Mouse (Mus musculus): ENCODE measurements around the gene Tceanc2. TPM values are rescaled to one million over a fixed set of nuclear protein-coding genes. Genes with fewer than 3 reads are reported as not detected.

Gene Tceanc2
- 1.5 and 1.9 TPM in 2 replicates for total RNA-seq (2012; rRNA removed)
- polyA plus RNA-seq (2012; ENCODE audit: insufficient read depth in 1 of 2, insufficient read length in 2 of 2, low read depth in 1 of 2, low replicate concordance in 2 of 2, missing spikeins in 1 of 2): 1 to 10 TPM in 1 of 2 experiments, not detected in 1; 9.4 TPM

GRCm38 (mm10) chr4:107178830-107179490, at the start of gene Tceanc2:
Tceanc2 (minus strand) TSS chr4:107179116.
- Histone ChIP-seq H3K4me1 (ENCODE audit: control insufficient read depth in 1 of 2, insufficient read depth in 2 of 2, low read length in 2 of 2) (peaks cover 11 to 12% of the 10 kb centered on the region in 2 experiments), H3K79me2 (ENCODE audit: control insufficient read depth, insufficient read depth, low read length, poor library complexity) (peaks cover 48% of the 10 kb centered on the region), H3K4me3 (ENCODE audit: control insufficient read depth in 1 of 2, insufficient read depth in 1 of 2, low read depth in 2 of 2, low read length in 2 of 2) (peak within 1 kb of the TSS; percentile 73 to 91), H3K27ac (ENCODE audit: control insufficient read depth, low read depth, low read length) (peak within 1 kb of the TSS; percentile 89), H3K9me3 (replicated peaks; ENCODE audit: insufficient read depth, low read length) (no peaks in the 10 kb centered on the region), H3K36me3 (ENCODE audit: control insufficient read depth in 1 of 2, insufficient read depth in 2 of 2, low read length in 2 of 2) (peaks cover 2 to 32% of the 10 kb centered on the region in 2 experiments), H3K9ac (ENCODE audit: control insufficient read depth, low read depth, low read length, poor library complexity, severe bottlenecking) (peak within 1 kb of the TSS; percentile 88), H3K27me3 (ENCODE audit: control insufficient read depth in 1 of 2, insufficient read depth in 2 of 2, low read length in 2 of 2) (no peaks in the 10 kb centered on the region)
- peak; percentile 87 for DNase-seq (ENCODE audit: low read depth, low spot score)
- no peak for TF ChIP-seq JUND (IDR thresholded peaks at IDR 0.05; ENCODE audit: low read depth, low read length)
- no peak for TF ChIP-seq RAD21 (IDR thresholded peaks at IDR 0.05; ENCODE audit: low read depth, low read length)
- TF ChIP-seq RCOR1 (IDR thresholded peaks at IDR 0.05; ENCODE audit: low read depth, low read length): no peak
- TF ChIP-seq UBTF (IDR thresholded peaks at IDR 0.05; ENCODE audit: borderline replicate concordance, insufficient read depth, low read depth, low read length): 0 out of 2 replicates have a peak, but pooled peaks have one; percentile 0
- TF ChIP-seq NELFE (IDR thresholded peaks at IDR 0.05; ENCODE audit: low read depth, low read length): no peak; the same call in 1 of the 2 replicates
- TF ChIP-seq HCFC1 (IDR thresholded peaks at IDR 0.05; ENCODE audit: low read depth, low read length): peak; percentile 53; the same call in 1 of the 2 replicates
- TF ChIP-seq TBP (IDR thresholded peaks at IDR 0.05; ENCODE audit: low read depth, low read length): 0 out of 2 replicates have a peak, but pooled peaks have one; percentile 29
- no peak for TF ChIP-seq GATA1 (IDR thresholded peaks at IDR 0.05; ENCODE audit: low read depth, low read length)
- TF ChIP-seq MAZ (IDR thresholded peaks at IDR 0.05; ENCODE audit: low read depth, low read length): no peak
- TF ChIP-seq ZC3H11A (IDR thresholded peaks at IDR 0.05; ENCODE audit: low read depth, low read length): no peak
- 0 out of 2 replicates have a peak, but pooled peaks have one; percentile 1 for TF ChIP-seq POLR2AphosphoS2 (IDR thresholded peaks at IDR 0.05; ENCODE audit: low read length)
- no peak for TF ChIP-seq TAL1 (IDR thresholded peaks at IDR 0.05; ENCODE audit: low read length)
- TF ChIP-seq CHD2 (IDR thresholded peaks at IDR 0.05; ENCODE audit: low read length): no peak
- TF ChIP-seq ZKSCAN1 (IDR thresholded peaks at IDR 0.05; ENCODE audit: low read depth, low read length): no peak
- TF ChIP-seq BHLHE40 (IDR thresholded peaks at IDR 0.05; ENCODE audit: borderline replicate concordance, low read depth, low read length): no peak
- TF ChIP-seq MEF2A (IDR thresholded peaks at IDR 0.05; ENCODE audit: extremely low read depth, insufficient replicate concordance, low read depth, low read length, poor library complexity, severe bottlenecking): no peak
- TF ChIP-seq ETS1 (IDR thresholded peaks at IDR 0.05; ENCODE audit: low read depth, low read length): no peak
- peak; percentile 25; the same call in 1 of the 2 replicates for TF ChIP-seq MXI1 (IDR thresholded peaks at IDR 0.05; ENCODE audit: low read depth, low read length)
- no peak for TF ChIP-seq MYB (IDR thresholded peaks at IDR 0.05; ENCODE audit: low read depth, low read length)
- TF ChIP-seq NRF1 (IDR thresholded peaks at IDR 0.05; ENCODE audit: insufficient read depth, low read depth, low read length, poor library complexity, severe bottlenecking): 0 out of 2 replicates have a peak, but pooled peaks have one; percentile 17
- TF ChIP-seq CHD1 (IDR thresholded peaks at IDR 0.05; ENCODE audit: low read depth, low read length): no peak
- TF ChIP-seq ZNF384 (IDR thresholded peaks at IDR 0.05; ENCODE audit: low read depth, low read length): no peak
- no peak for TF ChIP-seq GABPA (IDR thresholded peaks at IDR 0.05; ENCODE audit: low read depth, low read length)
- TF ChIP-seq USF2 (IDR thresholded peaks at IDR 0.05; ENCODE audit: borderline replicate concordance in 1 of 2, insufficient read depth in 1 of 2, low read depth in 1 of 2, low read length in 2 of 2): no peak
- no peak for TF ChIP-seq SMC3 (IDR thresholded peaks at IDR 0.05; ENCODE audit: low read depth, low read length)
- TF ChIP-seq SIN3A (IDR thresholded peaks at IDR 0.05; ENCODE audit: low read length): no peak
- no peak for TF ChIP-seq USF1 (IDR thresholded peaks at IDR 0.05; ENCODE audit: low read depth, low read length)
- peak; percentile 34; the same call in 1 of the 2 replicates for TF ChIP-seq ZMIZ1 (IDR thresholded peaks at IDR 0.05; ENCODE audit: low read depth, low read length)
- TF ChIP-seq ELF1 (IDR thresholded peaks at IDR 0.05; ENCODE audit: low read depth, low read length): 0 out of 2 replicates have a peak, but pooled peaks have one; percentile 28
- TF ChIP-seq E2F4 (IDR thresholded peaks at IDR 0.05; ENCODE audit: borderline replicate concordance, low read depth, low read length): no peak
- TF ChIP-seq POLR2AphosphoS5 (IDR thresholded peaks at IDR 0.05; ENCODE audit: borderline replicate concordance, low read depth, low read length): no peak
- no peak for TF ChIP-seq MAFK (IDR thresholded peaks at IDR 0.05; ENCODE audit: borderline replicate concordance, low read depth, low read length)
- TF ChIP-seq TCF12 (IDR thresholded peaks at IDR 0.05; ENCODE audit: low read depth, low read length): 0 out of 2 replicates have a peak, but pooled peaks have one; percentile 2
- no peak; the same call in 1 of the 2 replicates for TF ChIP-seq MYC (IDR thresholded peaks at IDR 0.05; ENCODE audit: low read depth, low read length)
- TF ChIP-seq KAT2A (conservative IDR thresholded peaks at IDR 0.05; ENCODE audit: low read depth, low read length): no peak

All from MEL (cell line).